Mouse (Mus musculus) hindbrain, postnatal 0 days (tissue): ENCODE results near the gene Hoxb5. TPM values are rescaled to one million over a fixed set of nuclear protein-coding genes. Genes with fewer than 3 reads are reported as not detected.

ENCODE experiments used
- ATAC-seq: fragments of 200-750 bp; cut with Nextera tagmentation; 2 replicates; pipeline ENCODE4 v1.8.0; 2017; ENCODE audit warnings: mild to moderate bottlenecking, moderate TSS enrichment, moderate library complexity
- DNase-seq: peaks from one replicate; pipeline ENCODE4 v3.0.0-alpha.2; 2015; ENCODE audit warnings: low spot score
- H3K27ac ChIP-seq: fragments of 300-500 bp; sonication (generic); 2 replicates; pipeline ENCODE4 v1.5.1; 2014; ENCODE audit warnings: mild to moderate bottlenecking
- H3K27me3 ChIP-seq: fragments of 300-500 bp; sonication (generic); 2 replicates; pipeline ENCODE4 v1.6.1; 2014; ENCODE audit warnings: low read length, mixed read lengths; ENCODE audit not compliant: insufficient read depth
- H3K36me3 ChIP-seq: fragments of 300-500 bp; sonication (generic); 2 replicates; pipeline ENCODE4 v1.6.1; 2014; ENCODE audit warnings: low read length, mixed read lengths; ENCODE audit not compliant: insufficient read depth
- H3K4me1 ChIP-seq: fragments of 300-500 bp; sonication (generic); 2 replicates; pipeline ENCODE4 v1.6.1; 2014; ENCODE audit warnings: antibody characterized with exemption, low read length, mixed read lengths; ENCODE audit not compliant: insufficient read depth
- H3K4me2 ChIP-seq: fragments of 300-500 bp; sonication (generic); 2 replicates; pipeline ENCODE4 v1.6.1; 2014; ENCODE audit warnings: low read depth, mild to moderate bottlenecking, low read length, moderate library complexity, mixed read lengths
- H3K4me3 ChIP-seq: fragments of 300-500 bp; sonication (generic); 2 replicates; pipeline ENCODE4 v1.5.1; 2014; ENCODE audit warnings: low read length
- H3K9ac ChIP-seq: fragments of 300-500 bp; sonication (generic); replicated peaks from 2 replicates; pipeline ENCODE4 v1.6.1; 2014; ENCODE audit warnings: mild to moderate bottlenecking, low read length, moderate library complexity, mixed read lengths
- H3K9me3 ChIP-seq: fragments of 300-500 bp; sonication (generic); 2 replicates; pipeline ENCODE4 v1.6.1; 2016; ENCODE audit warnings: low read length, mixed read lengths
- CTCF ChIP-seq: IDR thresholded peaks from 2 replicates; pipeline ENCODE4 v1.5.1; 2016; ENCODE audit warnings: antibody characterized with exemption, control low read depth, low read depth
- WGBS: fragments of 180-500 bp; shearing (Covaris S2); extraction: QIAGEN DNeasy Blood & Tissue Kit; methylation state at CpG from one replicate; pipeline ENCODE4 v1.1.7; 2014; 5-methylcytosine and 5-hydroxymethylcytosine counted together
- polyA plus RNA-seq: library from polyadenylated mRNA; unstranded; fragments of >200 nt; fragmentation: Nextera tagmentation; extraction: Ambion mirVana; gene quantifications from 2 replicates; pipeline ENCODE4 v1.2.1, GENCODE M21; 2015
- total RNA-seq: library from RNA; depleted of rRNA; stranded (reverse); fragments of >200 nt; gene quantifications from 2 replicates; pipeline ENCODE4 v1.2.3, GENCODE M21; 2014

Hoxb5 gene
- total and polyA plus RNA-seq, 2 experiments from 2014 or later: 24.3 to 113 TPM

- no peak for DNase-seq
- WGBS: 3% methylated on average over 38 of the region's 38 CpGs
- TF ChIP-seq CTCF: no peak
- H3K9ac ChIP-seq: peak overlapping the region; percentile 53
- peak overlapping the region; percentile 30 for H3K4me2 ChIP-seq
- H3K27me3 ChIP-seq: peaks cover 83% of the 10 kb centered on the region
- ATAC-seq: no peak
- no peaks in the 10 kb centered on the region for H3K36me3 ChIP-seq
- H3K4me1 ChIP-seq: no peaks in the 10 kb centered on the region
- H3K9me3 ChIP-seq: no peaks in the 10 kb centered on the region
- H3K4me3 ChIP-seq: peak overlapping the region; percentile 30
- H3K27ac ChIP-seq: peak overlapping the region; percentile 69
Observed at GRCm38 (mm10) chr11:96304381-96305195, 1.5 kb downstream of the Hoxb5 start.

DNA sequence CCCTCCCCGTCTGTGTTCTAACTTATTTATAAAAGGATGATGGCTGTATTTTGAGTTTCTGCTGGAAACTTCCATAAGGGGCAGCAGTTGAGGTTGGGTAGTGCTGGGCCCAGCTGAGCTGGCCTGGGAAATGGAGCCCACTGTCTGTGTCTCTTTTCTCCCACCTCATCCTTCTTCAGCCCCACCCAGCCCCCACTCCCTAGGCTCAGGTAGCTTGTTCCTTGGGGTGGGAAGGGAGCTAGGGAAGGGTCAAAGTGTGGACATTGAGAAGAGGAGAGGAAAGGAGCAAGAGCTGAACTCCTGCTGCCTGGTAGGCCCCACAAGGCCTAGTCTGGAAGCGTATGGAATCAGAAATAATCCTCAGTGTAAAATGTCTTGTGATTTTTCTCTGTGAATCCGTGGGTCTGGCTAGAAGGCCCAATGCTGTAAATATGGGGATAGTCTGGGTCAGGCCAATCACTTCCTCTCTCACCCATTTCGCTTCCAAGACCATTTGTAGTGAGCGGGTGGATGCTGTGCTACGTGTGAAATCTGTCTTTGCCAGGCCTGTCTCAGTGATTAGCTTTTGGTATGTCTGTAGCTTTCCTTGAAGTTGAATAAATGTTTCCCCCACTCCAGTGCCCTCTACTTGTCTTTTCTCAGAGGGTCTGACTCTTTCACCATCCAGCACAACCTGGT is 2.5 kb downstream of the Hoxb5 start:
- Histone ChIP-seq H3K4me3 (0 out of 2 replicates have a peak overlapping the region, but pooled peaks have one; percentile 5), H3K4me2 (peak overlapping the region; percentile 30), H3K27ac (peak overlapping the region; percentile 29; the same call in 1 of the 2 replicates), H3K9me3 (no peaks in the 10 kb centered on the region), H3K27me3 (peaks cover 83% of the 10 kb centered on the region), H3K9ac (no peak overlapping the region), H3K4me1 (no peaks in the 10 kb centered on the region), H3K36me3 (no peaks in the 10 kb centered on the region)
- WGBS: 46% methylated on average over 6 of the region's 6 CpGs
- no peak for TF ChIP-seq CTCF
- ATAC-seq (no peak), DNase-seq (no peak)

DNA sequence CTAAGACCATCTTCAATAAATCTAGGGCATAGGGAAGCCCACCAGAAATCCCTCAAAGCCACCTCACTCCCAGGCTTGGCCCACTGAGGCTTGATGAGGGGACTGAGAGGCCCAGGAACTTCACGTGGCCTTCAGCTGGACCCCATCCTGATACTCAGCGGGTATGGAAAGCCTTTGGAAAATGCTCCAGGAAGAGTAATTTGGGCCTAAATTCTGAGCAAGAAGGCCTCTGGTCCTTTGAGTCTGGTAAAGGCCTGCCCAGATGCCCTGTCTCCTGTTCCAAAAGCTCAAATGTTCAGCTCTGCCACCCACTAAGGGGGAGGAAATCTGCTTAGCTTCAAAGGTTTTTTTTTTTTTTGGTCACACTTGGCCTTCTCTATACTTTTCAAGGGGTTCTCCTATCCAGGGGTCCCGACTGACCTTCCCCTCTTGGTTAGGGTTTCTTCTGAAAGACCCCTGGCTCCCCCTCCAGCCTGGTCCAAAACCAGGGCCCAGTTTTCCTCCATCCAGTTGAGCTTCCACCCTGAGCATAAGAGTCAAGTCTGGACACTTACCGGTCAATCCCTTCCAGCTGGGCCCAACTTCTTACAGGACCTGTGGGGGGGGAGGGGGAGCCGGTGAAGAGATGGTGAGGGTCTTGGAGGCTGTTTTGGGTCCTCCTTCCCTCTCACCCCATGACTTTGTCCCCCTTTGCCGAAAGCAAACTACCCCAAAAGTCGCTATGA is 3.2 kb downstream of the Hoxb5 start:
- ATAC-seq: no peak
- no peak for TF ChIP-seq CTCF
- H3K9ac ChIP-seq: no peak overlapping the region
- H3K27ac ChIP-seq: no peak overlapping the region
- 22% methylated on average over 7 of the region's 7 CpGs for WGBS
- no peaks in the 10 kb centered on the region for H3K4me1 ChIP-seq
- H3K36me3 ChIP-seq: no peaks in the 10 kb centered on the region
- no peaks in the 10 kb centered on the region for H3K9me3 ChIP-seq
- H3K27me3 ChIP-seq: peaks cover 84% of the 10 kb centered on the region
- no peak overlapping the region for H3K4me3 ChIP-seq
- H3K4me2 ChIP-seq: peak overlapping the region; percentile 30
- DNase-seq: no peak

DNA sequence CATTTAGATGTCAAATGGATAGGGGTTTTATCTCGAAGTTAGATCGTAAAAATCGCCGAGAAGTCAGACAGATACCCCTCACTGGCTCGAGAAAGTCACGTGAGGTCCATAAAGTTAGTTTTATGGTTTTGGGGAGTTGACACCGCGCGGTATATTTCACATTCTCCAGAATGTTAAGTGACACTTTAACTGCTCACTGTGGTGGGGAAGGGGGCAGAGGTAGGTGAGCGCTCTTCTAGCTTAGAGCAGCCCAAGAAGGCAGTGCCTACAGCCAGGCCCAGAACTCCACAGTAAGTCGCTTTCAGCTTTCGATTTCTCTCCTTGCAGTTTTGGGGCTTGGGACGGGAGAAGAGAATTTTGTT is 3.8 kb downstream of the Hoxb5 start:
- peaks cover 84% of the 10 kb centered on the region for H3K27me3 ChIP-seq
- WGBS: 17% methylated on average over 13 of the region's 13 CpGs
- no peak for ATAC-seq

DNA sequence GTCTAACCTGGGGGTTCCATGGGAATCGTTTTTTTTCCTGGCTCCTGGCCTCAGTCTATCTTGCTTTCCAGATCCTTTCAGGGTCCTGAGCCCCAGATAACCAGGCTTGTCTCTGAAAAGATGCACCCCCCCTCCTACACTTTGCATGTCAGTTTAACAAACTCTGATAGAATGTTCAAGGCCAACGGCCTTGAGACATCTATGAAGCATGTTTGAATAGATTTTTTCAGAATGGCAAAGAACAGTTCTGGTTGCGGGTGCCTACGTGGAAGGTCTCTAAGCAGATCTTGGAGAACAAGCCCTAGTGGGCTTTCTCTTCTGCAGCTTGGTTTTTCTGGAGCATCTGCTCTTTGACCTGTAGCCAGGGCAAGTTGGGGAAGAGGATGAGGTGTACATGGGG is 5.6 kb downstream of the Hoxb5 start:
- peaks cover 95% of the 10 kb centered on the region for H3K27me3 ChIP-seq
- H3K4me1 ChIP-seq: no peaks in the 10 kb centered on the region
- peak overlapping the region; percentile 30 for H3K4me2 ChIP-seq
- H3K4me3 ChIP-seq: no peak overlapping the region
- no peaks in the 10 kb centered on the region for H3K9me3 ChIP-seq
- H3K27ac ChIP-seq: 0 out of 2 replicates have a peak overlapping the region, but pooled peaks have one; percentile 27
- H3K9ac ChIP-seq: 0 out of 2 replicates have a peak overlapping the region, but pooled peaks have one; percentile 2
- 20% methylated on average over 4 of the region's 4 CpGs for WGBS
- ATAC-seq (no peak), DNase-seq (no peak)
- no peaks in the 10 kb centered on the region for H3K36me3 ChIP-seq
- TF ChIP-seq CTCF: no peak

More for the DNA sequence above, 3.8 kb downstream of the Hoxb5 start:
- Histone ChIP-seq H3K4me2 (peak overlapping the region; percentile 30), H3K4me1 (no peaks in the 10 kb centered on the region), H3K27ac (no peak overlapping the region), H3K9me3 (no peaks in the 10 kb centered on the region), H3K36me3 (no peaks in the 10 kb centered on the region), H3K9ac (no peak overlapping the region), H3K4me3 (no peak overlapping the region)
- no peak for DNase-seq
- TF ChIP-seq CTCF: no peak

DNA sequence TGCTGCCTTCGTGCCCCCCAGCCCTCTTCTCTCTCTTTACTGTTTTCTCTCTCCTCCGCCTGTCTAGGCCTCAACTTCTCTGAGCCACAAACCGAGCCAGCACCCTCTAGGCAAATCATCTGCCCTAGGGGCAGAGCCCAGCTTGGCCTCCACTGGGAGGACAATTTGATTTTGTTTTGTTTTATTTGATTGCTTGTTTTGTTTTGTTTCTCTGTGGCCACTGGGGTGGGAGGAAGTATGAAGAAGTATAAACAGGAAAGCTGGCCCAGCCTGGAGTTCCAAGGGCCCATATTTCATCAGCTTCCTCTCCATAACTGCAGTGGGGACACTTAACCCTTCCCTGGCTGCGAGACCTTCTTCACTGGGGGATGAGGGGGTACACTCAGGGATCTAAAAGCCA is 6.2 kb downstream of the Hoxb5 start:
- Histone ChIP-seq H3K9me3 (no peaks in the 10 kb centered on the region), H3K27ac (no peak overlapping the region), H3K4me3 (no peak overlapping the region), H3K27me3 (peaks cover 99% of the 10 kb centered on the region), H3K36me3 (no peaks in the 10 kb centered on the region), H3K9ac (0 out of 2 replicates have a peak overlapping the region, but pooled peaks have one; percentile 2), H3K4me2 (0 out of 2 replicates have a peak overlapping the region, but pooled peaks have one; percentile 30), H3K4me1 (no peaks in the 10 kb centered on the region)
- WGBS: 12% methylated on average over 4 of the region's 4 CpGs
- no peak for ATAC-seq
- no peak for DNase-seq
- no peak for TF ChIP-seq CTCF
